Mouse (Mus musculus) embryonic fibroblast, embryonic 13.5 days (primary cell): ENCODE measurements around the gene Gpr137b.

Experiments used
- CTCF ChIP-seq: IDR thresholded peaks from 2 replicates; pipeline ENCODE4 v1.5.1; 2011; ENCODE audit warnings: mild to moderate bottlenecking, control low read depth, low read length, moderate library complexity, borderline replicate concordance; ENCODE audit not compliant: insufficient read depth
- POLR2A ChIP-seq: IDR thresholded peaks from 2 replicates; pipeline ENCODE4 v1.6.1; 2011; ENCODE audit warnings: low read depth, mild to moderate bottlenecking, control low read depth, low read length, moderate library complexity

DNA sequence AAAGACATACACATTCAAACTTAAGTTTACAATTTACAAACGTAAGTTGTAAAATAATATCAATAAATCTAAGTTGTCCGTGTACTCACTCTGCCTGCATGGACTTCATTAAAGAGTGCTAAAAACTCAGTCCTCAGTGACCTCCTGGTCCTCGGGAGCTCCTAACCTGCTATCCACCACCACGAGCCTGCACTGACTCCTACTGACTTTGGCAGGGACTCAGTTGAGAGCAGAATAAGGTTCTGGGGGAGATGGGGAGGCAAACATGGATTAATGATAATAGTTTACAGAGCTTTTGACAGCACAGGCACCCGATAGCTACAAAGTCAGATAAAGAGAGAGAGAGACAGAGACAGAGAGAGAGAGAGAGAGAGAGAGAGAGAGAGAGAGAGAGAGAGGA lies 16.6 kb downstream of the Gpr137b start:
- TF ChIP-seq POLR2A (no peak), CTCF (no peak)
